Mouse (Mus musculus): ENCODE measurements around the gene Cst9. TPM values are rescaled to one million over a fixed set of nuclear protein-coding genes. Genes with fewer than 3 reads are reported as not detected.

Gene Cst9
- polyA plus RNA-seq (2017; shearing (Covaris generic)): not detected

GRCm38 (mm10) chr2:148834912-148835311 is at the start of gene Cst9:
Gene Cst9 (plus strand): TSS chr2:148835147.

GRCm38 (mm10) chr2:148789142-148789541 is 45.8 kb upstream of the Cst9 start, which contains the start of gene Cst12:
Gene Cst12 (plus strand): TSS chr2:148789361.

GRCm38 (mm10) chr2:148798485-148798884 is 36.5 kb upstream of the Cst9 start, which contains the start of gene Cst8:
Gene Cst8 (plus strand): TSS chr2:148798785.

GRCm38 (mm10) chr2:148819909-148820308 is 15.0 kb upstream of the Cst9 start, which contains the start of gene Cst13:
Gene Cst13 (plus strand): TSS chr2:148820081.

GRCm38 (mm10) chr2:148864966-148865365 is 30.0 kb downstream of the Cst9 start, which contains the start of gene 9230104L09Rik:
Gene 9230104L09Rik (minus strand): TSS chr2:148865038.

DNA sequence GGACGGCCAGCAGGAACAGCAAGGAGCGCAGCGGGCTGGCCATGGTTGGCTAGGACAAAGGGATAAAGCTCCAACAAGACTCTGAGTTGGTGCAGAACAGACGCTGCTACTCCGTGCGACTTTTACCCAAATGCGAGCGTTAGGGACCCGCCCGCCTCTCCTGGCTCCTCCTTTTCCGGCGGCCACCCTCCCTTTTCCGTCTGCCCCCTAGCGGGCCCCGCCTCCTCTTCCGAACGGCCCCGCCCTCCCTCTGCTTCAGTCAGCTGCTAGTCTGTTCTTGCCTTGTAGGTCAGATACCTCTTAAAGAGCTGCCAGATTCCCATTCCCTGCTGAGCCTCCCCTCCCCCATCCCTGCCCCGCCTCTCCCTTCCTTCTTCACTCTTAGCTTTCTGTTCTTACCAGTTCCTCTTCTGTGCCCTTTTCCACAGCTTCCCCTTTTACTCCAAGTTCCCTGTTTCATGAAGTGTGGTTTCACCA is 40.4 kb downstream of the Cst9 start, which contains the start of gene Cst3:
TSS of gene Cst3 (minus strand) at position 358 of the 477 bp plus-strand sequence.

Other genes starting within 250 kb of the Cst9 start
- 40.3 TPM for gene Nxt1, start 162.5 kb upstream of the Cst9 start, polyA plus RNA-seq (2017; shearing (Covaris generic))
- 5.1 TPM for gene Gzf1, start 154.1 kb upstream of the Cst9 start, polyA plus RNA-seq (2017; shearing (Covaris generic))
- gene Napb, start 102.7 kb upstream of the Cst9 start, polyA plus RNA-seq (2017; shearing (Covaris generic)): 1.2 TPM
- not detected for gene Cstl1, start 84.8 kb upstream of the Cst9 start, polyA plus RNA-seq (2017; shearing (Covaris generic))
- not detected for gene Cst11, start 63.6 kb upstream of the Cst9 start, polyA plus RNA-seq (2017; shearing (Covaris generic))
- gene 8030411F24Rik, start 53.1 kb upstream of the Cst9 start, polyA plus RNA-seq (2017; shearing (Covaris generic)): 0.67 TPM
- not detected for gene Cst12, start 45.8 kb upstream of the Cst9 start, polyA plus RNA-seq (2017; shearing (Covaris generic))
- not detected for gene Cst8, start 36.4 kb upstream of the Cst9 start, polyA plus RNA-seq (2017; shearing (Covaris generic))
- not detected for gene Cst13, start 15.1 kb upstream of the Cst9 start, polyA plus RNA-seq (2017; shearing (Covaris generic))
- gene 9230104L09Rik, start 29.9 kb downstream of the Cst9 start, polyA plus RNA-seq (2017; shearing (Covaris generic)): not detected
- gene Cst3, start 40.5 kb downstream of the Cst9 start, polyA plus RNA-seq (2017; shearing (Covaris generic)): 90.0 TPM
- not detected for gene Gm1330, start 168.1 kb downstream of the Cst9 start, polyA plus RNA-seq (2017; shearing (Covaris generic))
- not detected for gene Gm10750, start 182.1 kb downstream of the Cst9 start, polyA plus RNA-seq (2017; shearing (Covaris generic))